Mouse (Mus musculus) skeletal muscle tissue, adult 2 months (tissue): ENCODE results near the gene Map3k11.

Experiments used
- DNase-seq: peaks from one replicate; pipeline ENCODE4 v3.0.0-alpha.2; 2012; ENCODE audit warnings: low read depth, low spot score

Map3k11 gene

GRCm38 (mm10) chr19:5710581-5710980 is 22.0 kb downstream of the Map3k11 start:
- DNase-seq = no peak

GRCm38 (mm10) chr19:5711218-5711617 is 22.7 kb downstream of the Map3k11 start:
- no peak for DNase-seq

GRCm38 (mm10) chr19:5711907-5712460 is 23.4 kb downstream of the Map3k11 start:
- no peak for DNase-seq

GRCm38 (mm10) chr19:5713255-5713654 is 24.7 kb downstream of the Map3k11 start:
- no peak for DNase-seq

GRCm38 (mm10) chr19:5713730-5714129 is 25.2 kb downstream of the Map3k11 start:
- DNase-seq = peak; percentile 92

GRCm38 (mm10) chr19:5715793-5716688 is 27.5 kb downstream of the Map3k11 start:
- no peak for DNase-seq

- DNase-seq = no peak
Observed at GRCm38 (mm10) chr19:5716955-5717354, 28.4 kb downstream of the Map3k11 start.

- DNase-seq = no peak
Observed at GRCm38 (mm10) chr19:5721233-5721632, 32.7 kb downstream of the Map3k11 start.

- DNase-seq = no peak
Observed at GRCm38 (mm10) chr19:5722848-5723425, 34.4 kb downstream of the Map3k11 start.

GRCm38 (mm10) chr19:5723934-5724548 is 35.5 kb downstream of the Map3k11 start:
- no peak for DNase-seq

GRCm38 (mm10) chr19:5724549-5724941 is 36.0 kb downstream of the Map3k11 start:
- DNase-seq = peak; percentile 94

- peak; percentile 95 for DNase-seq
Observed at GRCm38 (mm10) chr19:5725029-5725707, 36.6 kb downstream of the Map3k11 start.

- DNase-seq = no peak
Observed at GRCm38 (mm10) chr19:5725767-5726515, 37.4 kb downstream of the Map3k11 start, which contains the start of gene Ehbp1l1. Ehbp1l1 (minus strand) TSS chr19:5726317.

GRCm38 (mm10) chr19:5726961-5727578 is 38.5 kb downstream of the Map3k11 start:
- DNase-seq = no peak

GRCm38 (mm10) chr19:5727701-5728100 is 39.2 kb downstream of the Map3k11 start:
- peak; percentile 86 for DNase-seq

- no peak for DNase-seq
Observed at GRCm38 (mm10) chr19:5728631-5729443, 40.3 kb downstream of the Map3k11 start.

GRCm38 (mm10) chr19:5729444-5729815 is 40.9 kb downstream of the Map3k11 start, which contains the start of gene Fam89b:
Fam89b (minus strand) TSS chr19:5729653.
- DNase-seq = peak; percentile 74

- DNase-seq = no peak
Observed at GRCm38 (mm10) chr19:5730314-5731186, 42.0 kb downstream of the Map3k11 start.
